Mouse (Mus musculus): Measurements from ENCODE around the gene Rps18.

GRCm38 (mm10) chr17:34000150-34000537 lies 44.3 kb upstream of the Rps18 start, which contains the start of gene H2-K1:
- peak; percentile 42 for TF ChIP-seq POLR2A (IDR thresholded peaks at IDR 0.05; ENCODE audit: insufficient read length, low read depth)
- TF ChIP-seq MYOD1 (IDR thresholded peaks at IDR 0.05; ENCODE audit: control insufficient read depth in 1 of 3, insufficient read length in 2 of 3, low read depth in 2 of 3), result no peak
- TF ChIP-seq MYOG (IDR thresholded peaks at IDR 0.05; ENCODE audit: control insufficient read depth in 1 of 3, insufficient read depth in 1 of 3, insufficient read length in 2 of 3, low read depth in 2 of 3), result no peak
- no peak for TF ChIP-seq USF1 (IDR thresholded peaks at IDR 0.05; ENCODE audit: low read depth)
- no peak for TF ChIP-seq TCF12 (IDR thresholded peaks at IDR 0.05; ENCODE audit: insufficient read depth, poor library complexity, severe bottlenecking)
- TF ChIP-seq CEBPB (IDR thresholded peaks at IDR 0.05; ENCODE audit: insufficient read depth, poor library complexity, severe bottlenecking), result no peak
- no peak for TF ChIP-seq TCF3 (IDR thresholded peaks at IDR 0.05; ENCODE audit: insufficient read length, low read depth)
- TF ChIP-seq E2F4 (IDR thresholded peaks at IDR 0.05; ENCODE audit: insufficient read depth), result no peak
- no peak for TF ChIP-seq SRF (IDR thresholded peaks at IDR 0.05; ENCODE audit: control insufficient read depth, insufficient read length, low read depth)
